Comparison of ENCODE assay signal across 11 mouse cellular contexts in the genomic region with DNA sequence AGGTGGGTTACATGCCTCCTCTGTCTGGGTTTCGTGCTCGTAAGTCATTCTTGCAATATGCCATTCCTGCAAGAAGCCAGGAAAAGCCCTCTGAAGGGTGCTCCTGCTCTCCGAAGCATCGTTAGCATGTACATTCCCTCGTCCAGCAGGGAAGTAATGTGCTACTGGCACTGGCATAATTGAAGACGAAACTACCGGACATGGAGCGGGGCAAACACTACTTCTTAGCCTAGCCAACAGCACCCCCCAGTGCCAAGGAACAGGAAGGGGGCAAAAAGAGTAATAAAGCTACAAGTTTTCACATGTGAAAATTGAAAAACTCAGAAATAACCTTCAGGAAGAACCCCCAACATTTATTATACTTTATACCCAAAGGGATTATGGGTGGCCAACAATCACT.
DNase-seq lines count a peak whose midpoint lies in the region; ATAC-seq and TF ChIP-seq lines count a peak whose summit lies in the region.
"Had no signal": no experiment of that assay in that cellular context is flagged by ENCODE, and none has a peak within 500 bp of the region (broad histone marks: within the 10 kb centered on the region; RNA-seq: fewer than 3 reads in every experiment).

No protein-coding gene starts in this region.

- 54% methylated on average over 8 of the region's 8 CpGs for WGBS in kidney, adult 2 months
- WGBS in kidney, embryonic 16.5 days: 58% methylated on average over 8 of the region's 8 CpGs

- DNase-seq in kidney, adult 2 months: peak; percentile 47
- DNase-seq in right cerebral cortex, postnatal 10 days (ENCODE audit: low spot score in 2 of 2): peak; percentile 40 to 56
- DNase-seq in right cerebral cortex, postnatal 4 days: no peak
- peak; percentile 33 for DNase-seq in embryo, embryonic 11 days
- DNase-seq in retina, embryonic 14.5 days (ENCODE audit: low spot score): peak; percentile 36
- DNase-seq in ovary, adult 18-20 months (ENCODE audit: low spot score): no peak
- no peak for DNase-seq in B cell, adult 2 months
- DNase-seq: lung, postnatal 14 days; thymus, postnatal 4 days had no signal

- TF ChIP-seq POLR2A in kidney, adult 2 months (IDR thresholded peaks at IDR 0.05; ENCODE audit: low read depth, low read length): no peak

- no peaks in the 10 kb centered on the region for H3K36me3 ChIP-seq in kidney, adult 2 months (ENCODE audit: control insufficient read depth, insufficient read depth, low read length)
- H3K36me3 ChIP-seq in kidney, embryonic 16.5 days (ENCODE audit: insufficient read depth, low read length): no peaks in the 10 kb centered on the region
- H3K36me3 ChIP-seq: hindbrain, embryonic 12.5 days had no signal

- H3K4me2 ChIP-seq in kidney, embryonic 16.5 days (replicated peaks; ENCODE audit: low read depth, low read length): no peak overlapping the region
- H3K4me2 ChIP-seq: hindbrain, embryonic 12.5 days had no signal

- no peak overlapping the region for H3K4me3 ChIP-seq in kidney, adult 2 months (ENCODE audit: insufficient read depth, low read depth, low read length)
- no peak overlapping the region for H3K4me3 ChIP-seq in kidney, embryonic 16.5 days (ENCODE audit: low read length)
- H3K4me3 ChIP-seq: hindbrain, embryonic 12.5 days had no signal

- H3K4me1 ChIP-seq in kidney, adult 2 months (ENCODE audit: control insufficient read depth, insufficient read depth, low read length): peaks cover 6% of the 10 kb centered on the region; the same call in 1 of the 2 replicates
- H3K4me1 ChIP-seq in kidney, embryonic 16.5 days (ENCODE audit: insufficient read depth, low read length): peaks cover 6% of the 10 kb centered on the region
- H3K4me1 ChIP-seq: hindbrain, embryonic 12.5 days had no signal

- no peak overlapping the region for H3K27ac ChIP-seq in kidney, adult 2 months (ENCODE audit: insufficient read depth, low read depth, low read length)
- H3K27ac ChIP-seq in kidney, embryonic 16.5 days (ENCODE audit: low read length): no peak overlapping the region
- H3K27ac ChIP-seq: hindbrain, embryonic 12.5 days had no signal

- no peak overlapping the region for H3K9ac ChIP-seq in kidney, embryonic 16.5 days (replicated peaks; ENCODE audit: low read length)
- H3K9ac ChIP-seq: hindbrain, embryonic 12.5 days had no signal

- ATAC-seq in kidney, embryonic 16.5 days (ENCODE audit: low FRiP score, low TSS enrichment): no peak

- TF ChIP-seq CTCF in kidney, adult 2 months (conservative IDR thresholded peaks at IDR 0.05; ENCODE audit: insufficient read depth, insufficient read length, low read depth, low read length): no peak; the same call in 1 of the 2 replicates

- no peaks in the 10 kb centered on the region for H3K27me3 ChIP-seq in kidney, adult 2 months (replicated peaks; ENCODE audit: control insufficient read depth, insufficient read depth, low read length)
- H3K27me3 ChIP-seq in kidney, embryonic 16.5 days (ENCODE audit: insufficient read depth, low read length): no peaks in the 10 kb centered on the region
- H3K27me3 ChIP-seq: hindbrain, embryonic 12.5 days had no signal

- H3K9me3 ChIP-seq in kidney, embryonic 16.5 days (ENCODE audit: low read length): no peaks in the 10 kb centered on the region

Comparison
In these comparisons a context has a peak if more than half of its experiments do, and no peak if none do; other contexts are left out.
1. DNase-seq: peak in kidney, adult 2 months (single experiment), right cerebral cortex, postnatal 10 days (2 of 2), embryo, embryonic 11 days (single experiment) and retina, embryonic 14.5 days (single experiment); none in right cerebral cortex, postnatal 4 days (single experiment), ovary, adult 18-20 months (single experiment) and B cell, adult 2 months (0 of 2).